Mouse (Mus musculus) liver, postnatal 0 days (tissue): ENCODE results near the gene Zfp385c. TPM values are rescaled to one million over a fixed set of nuclear protein-coding genes. Genes with fewer than 3 reads are reported as not detected.

ENCODE experiments used
- ATAC-seq: fragments of 200-750 bp; cut with Nextera tagmentation; 2 replicates; pipeline ENCODE4 v1.8.0; 2017; ENCODE audit warnings: mild to moderate bottlenecking, moderate library complexity
- DNase-seq: peaks from one replicate; pipeline ENCODE4 v3.0.0-alpha.2; 2016
- H3K27ac ChIP-seq: fragments of 300-500 bp; sonication (generic); 2 replicates; pipeline ENCODE4 v1.5.1; 2014; ENCODE audit warnings: antibody characterized with exemption, moderate library complexity, mild to moderate bottlenecking, low read depth
- H3K27me3 ChIP-seq: fragments of 300-500 bp; sonication (generic); 2 replicates; pipeline ENCODE4 v1.6.1; 2014; ENCODE audit warnings: low read length, control low read depth, mixed read lengths; ENCODE audit not compliant: insufficient read depth
- H3K36me3 ChIP-seq: fragments of 300-500 bp; sonication (generic); replicated peaks from 2 replicates; pipeline ENCODE4 v1.6.1; 2014; ENCODE audit warnings: mild to moderate bottlenecking, control low read depth, low read length, moderate library complexity, mixed read lengths; ENCODE audit not compliant: insufficient read depth
- H3K4me1 ChIP-seq: fragments of 300-500 bp; sonication (generic); 2 replicates; pipeline ENCODE4 v1.6.1; 2014; ENCODE audit warnings: antibody characterized with exemption, mild to moderate bottlenecking, control low read depth; ENCODE audit not compliant: insufficient read depth
- H3K4me2 ChIP-seq: fragments of 300-500 bp; sonication (generic); 2 replicates; pipeline ENCODE4 v1.6.1; 2014; ENCODE audit warnings: low read depth, mild to moderate bottlenecking, low read length, moderate library complexity, mixed read lengths
- H3K4me3 ChIP-seq: fragments of 300-500 bp; sonication (generic); 2 replicates; pipeline ENCODE4 v1.5.1; 2014; ENCODE audit warnings: low read depth, low read length
- H3K9ac ChIP-seq: fragments of 300-500 bp; sonication (generic); replicated peaks from 2 replicates; pipeline ENCODE4 v1.6.1; 2014; ENCODE audit warnings: mild to moderate bottlenecking, moderate library complexity
- H3K9me3 ChIP-seq: fragments of 300-500 bp; sonication (generic); 2 replicates; pipeline ENCODE4 v1.6.1; 2016; ENCODE audit warnings: mild to moderate bottlenecking, control low read depth, low read length, mixed read lengths
- CTCF ChIP-seq: sonication (generic); IDR thresholded peaks from 2 replicates; pipeline ENCODE4 v1.5.1; 2016; ENCODE audit warnings: antibody characterized with exemption, low read depth
- EP300 ChIP-seq: IDR thresholded peaks from 2 replicates; pipeline ENCODE4 v1.6.1; 2016; ENCODE audit warnings: antibody characterized with exemption, low read depth, mild to moderate bottlenecking
- WGBS: fragments of 180-500 bp; shearing (Covaris S2); extraction: QIAGEN DNeasy Blood & Tissue Kit; methylation state at CpG from one replicate; pipeline ENCODE4 v1.1.7; 2014; ENCODE audit not compliant: insufficient replicate concordance; 5-methylcytosine and 5-hydroxymethylcytosine counted together
- polyA plus RNA-seq: library from polyadenylated mRNA; unstranded; fragments of >200 nt; fragmentation: Nextera tagmentation; extraction: Ambion mirVana; gene quantifications from 2 replicates; pipeline ENCODE4 v1.2.1, GENCODE M21; 2015

Gene Zfp385c
- polyA plus RNA-seq, 1 experiment from 2014 or later, result not detected

DNA sequence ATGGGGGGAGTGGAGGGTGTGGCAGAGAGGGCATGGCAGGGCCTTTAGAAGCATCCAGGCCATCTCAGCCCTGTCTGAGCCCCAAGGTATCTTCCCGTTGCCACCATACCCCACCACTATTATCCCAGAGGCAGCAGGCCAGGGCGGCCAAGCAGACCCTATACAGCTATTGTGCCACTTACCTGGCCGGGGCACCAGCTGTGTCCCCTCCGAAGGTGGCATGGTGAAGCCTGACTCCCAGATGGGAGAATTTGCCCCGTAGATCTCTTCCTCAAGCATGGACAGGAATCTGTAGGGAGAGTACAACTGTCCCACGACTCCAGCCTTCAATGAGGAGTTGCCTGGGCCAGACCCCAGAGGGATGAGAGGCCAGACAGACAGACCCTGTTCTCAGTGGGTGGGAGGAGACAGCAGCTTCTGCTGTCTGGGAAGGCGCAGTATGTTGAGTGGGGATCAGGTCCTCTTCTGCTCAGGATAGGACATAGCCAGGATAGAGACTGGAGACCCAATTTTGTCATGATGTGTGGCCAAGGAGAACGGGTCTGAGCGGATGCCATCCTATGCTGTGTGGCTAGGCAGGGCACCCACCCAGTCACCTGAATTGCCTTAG, 17.1 kb upstream of the Zfp385c start:
- ATAC-seq, result no peak
- Histone ChIP-seq H3K9ac (no peak overlapping the region), H3K9me3 (no peaks in the 10 kb centered on the region), H3K27ac (no peak overlapping the region), H3K4me1 (peaks cover 29% of the 10 kb centered on the region), H3K36me3 (peaks cover 38% of the 10 kb centered on the region), H3K27me3 (no peaks in the 10 kb centered on the region), H3K4me3 (no peak overlapping the region), H3K4me2 (no peak overlapping the region)
- no peak for DNase-seq
- no peak for TF ChIP-seq CTCF
- no peak for TF ChIP-seq EP300
- 87% methylated on average over 9 of the region's 9 CpGs for WGBS

DNA sequence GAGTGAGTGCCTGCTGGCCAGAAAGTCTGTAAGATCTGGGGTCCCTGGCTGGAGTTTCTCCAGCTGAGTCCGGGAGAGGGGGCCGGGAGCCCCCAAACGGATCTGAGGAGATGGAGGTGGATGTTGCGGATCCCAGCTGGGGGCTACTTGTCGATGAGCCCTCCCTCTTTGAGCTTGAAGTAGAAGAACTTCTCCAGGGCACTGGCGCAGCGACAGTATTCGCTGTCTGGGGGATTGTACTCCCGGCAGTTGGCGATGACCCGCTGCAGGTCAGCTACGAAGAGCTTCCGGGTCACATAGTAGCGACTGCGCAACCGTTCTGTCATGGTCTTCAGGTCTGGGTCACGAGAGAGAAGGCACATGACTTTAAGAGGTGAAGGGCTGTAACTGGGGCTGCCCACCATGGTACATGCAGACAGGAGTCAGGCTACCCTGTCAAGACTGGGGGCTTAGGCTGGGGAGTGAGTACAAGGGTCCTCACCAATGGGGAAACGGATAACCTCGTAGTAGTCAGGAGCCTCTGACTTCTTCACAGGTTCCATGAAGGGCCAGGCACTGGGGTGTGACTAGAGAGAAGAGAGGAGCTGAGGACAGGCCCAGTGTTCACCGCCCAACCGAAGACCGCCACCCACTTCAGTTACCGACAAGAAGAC, 13.0 kb upstream of the Zfp385c start:
- Histone ChIP-seq H3K9me3 (no peaks in the 10 kb centered on the region), H3K4me1 (peaks cover 30% of the 10 kb centered on the region), H3K27me3 (no peaks in the 10 kb centered on the region), H3K9ac (no peak overlapping the region), H3K36me3 (peaks cover 38% of the 10 kb centered on the region), H3K4me3 (no peak overlapping the region), H3K4me2 (no peak overlapping the region), H3K27ac (no peak overlapping the region)
- WGBS, result 90% methylated on average over 23 of the region's 23 CpGs
- no peak for DNase-seq
- TF ChIP-seq CTCF (no peak), EP300 (no peak)
- no peak for ATAC-seq

DNA sequence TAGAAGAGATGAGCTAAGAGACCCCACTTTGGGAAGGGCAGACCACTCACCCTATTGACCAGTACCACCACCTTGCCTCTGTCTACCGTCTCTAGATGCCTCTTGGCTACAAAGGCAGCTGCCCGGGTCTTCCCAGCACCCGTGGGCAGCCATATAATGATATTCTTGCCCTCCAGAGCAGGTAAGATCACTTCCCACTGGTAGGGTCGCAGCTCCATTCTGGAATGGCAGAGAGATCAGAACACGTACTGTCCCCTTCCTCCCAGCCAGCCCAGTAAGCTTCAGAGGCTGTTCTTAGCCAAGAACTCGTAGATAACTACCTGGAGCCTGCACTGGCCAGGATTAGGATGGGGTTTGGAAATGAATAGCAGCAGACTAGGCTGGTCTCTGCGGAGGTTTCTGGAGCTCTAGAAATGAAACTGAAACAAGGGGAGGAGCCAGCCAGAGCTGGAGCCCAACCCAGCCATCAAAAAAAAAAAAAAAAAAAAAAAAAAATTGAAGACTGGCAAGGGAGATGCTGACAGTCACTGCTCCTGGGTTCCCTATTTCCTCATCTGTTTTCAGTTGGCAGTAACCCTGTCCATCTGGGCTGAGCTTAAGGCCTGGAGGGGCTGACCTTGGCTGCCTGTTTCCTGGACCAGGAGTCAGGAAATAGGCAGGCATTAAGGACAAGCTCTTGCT, 11.7 kb upstream of the Zfp385c start, which contains the start of gene Dhx58:
Gene Dhx58 (minus strand): TSS at position 421 of the 681 bp plus-strand sequence.
- Histone ChIP-seq H3K27me3 (no peaks in the 10 kb centered on the region), H3K27ac (peak within 1 kb of the TSS; percentile 71), H3K4me2 (peak within 1 kb of the TSS; percentile 86), H3K4me1 (peaks cover 30% of the 10 kb centered on the region), H3K36me3 (peaks cover 31% of the 10 kb centered on the region), H3K9ac (peak within 1 kb of the TSS; percentile 71), H3K4me3 (peak within 1 kb of the TSS; percentile 55), H3K9me3 (no peaks in the 10 kb centered on the region)
- TF ChIP-seq CTCF, result no peak
- TF ChIP-seq EP300, result no peak
- ATAC-seq (peak; percentile 37), DNase-seq (no peak)
- WGBS, result 41% methylated on average over 7 of the region's 7 CpGs

DNA sequence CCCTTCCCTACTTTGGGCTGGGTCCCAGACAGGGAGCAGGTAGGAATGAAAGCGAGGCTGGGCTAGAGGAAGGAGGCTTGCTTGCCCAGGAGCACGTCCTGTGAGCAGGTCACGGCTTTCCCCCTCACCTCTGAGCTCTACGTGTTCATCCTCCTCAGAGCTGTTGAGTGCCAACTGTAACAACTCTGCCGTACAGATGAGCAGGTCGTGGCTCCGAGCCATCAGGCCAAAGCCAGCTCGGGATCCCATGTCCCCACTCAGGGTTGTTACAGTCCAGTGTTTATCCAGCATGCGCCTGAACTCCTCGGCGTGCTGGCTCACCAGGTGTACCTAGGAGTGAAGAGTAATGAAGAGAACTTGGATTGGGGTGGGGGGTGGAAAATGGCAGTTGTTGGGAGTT, 11.1 kb upstream of the Zfp385c start:
- 61% methylated on average over 11 of the region's 11 CpGs for WGBS
- peak overlapping the region; percentile 55 for H3K4me3 ChIP-seq
- ATAC-seq, result no peak

DNA sequence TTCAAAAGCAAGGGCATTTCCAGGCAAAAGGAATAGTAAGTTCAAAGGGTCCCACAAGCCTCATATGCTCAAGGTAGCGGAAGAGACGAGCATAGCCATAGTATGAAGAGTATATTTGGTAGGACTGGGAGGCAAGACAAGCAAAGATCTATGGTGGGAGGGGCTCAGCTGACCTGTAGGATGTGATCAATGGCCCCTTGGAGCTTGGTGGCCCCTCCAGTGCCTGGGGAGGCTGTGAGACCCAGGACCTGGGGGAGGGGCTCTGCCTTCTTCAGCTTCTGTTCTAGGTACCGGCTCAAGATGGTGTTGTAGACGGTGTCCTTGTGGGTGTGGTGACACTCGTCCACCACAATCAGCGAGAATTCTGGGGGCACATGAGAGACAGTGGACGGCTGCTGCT, 10.7 kb upstream of the Zfp385c start:
- Histone ChIP-seq H3K27me3 (no peaks in the 10 kb centered on the region), H3K27ac (peak overlapping the region; percentile 71), H3K4me1 (peaks cover 30% of the 10 kb centered on the region), H3K4me2 (peak overlapping the region; percentile 86), H3K9me3 (no peaks in the 10 kb centered on the region), H3K36me3 (peaks cover 23% of the 10 kb centered on the region), H3K9ac (peak overlapping the region; percentile 71), H3K4me3 (peak overlapping the region; percentile 55)
- ATAC-seq, result 0 out of 2 replicates have a peak, but pooled peaks have one; percentile 3
- DNase-seq, result no peak
- WGBS, result 29% methylated on average over 7 of the region's 7 CpGs
- TF ChIP-seq CTCF (no peak), EP300 (no peak)

More for the DNA sequence above, 11.1 kb upstream of the Zfp385c start:
- Histone ChIP-seq H3K9ac (peak overlapping the region; percentile 71), H3K36me3 (peaks cover 25% of the 10 kb centered on the region), H3K27ac (peak overlapping the region; percentile 71), H3K27me3 (no peaks in the 10 kb centered on the region), H3K4me1 (peaks cover 30% of the 10 kb centered on the region), H3K4me2 (peak overlapping the region; percentile 86), H3K9me3 (no peaks in the 10 kb centered on the region)
- DNase-seq, result no peak
- TF ChIP-seq CTCF (no peak), EP300 (no peak)
